Mouse (Mus musculus): Measurements from ENCODE around the gene Pitx1.

Gene Pitx1

DNA sequence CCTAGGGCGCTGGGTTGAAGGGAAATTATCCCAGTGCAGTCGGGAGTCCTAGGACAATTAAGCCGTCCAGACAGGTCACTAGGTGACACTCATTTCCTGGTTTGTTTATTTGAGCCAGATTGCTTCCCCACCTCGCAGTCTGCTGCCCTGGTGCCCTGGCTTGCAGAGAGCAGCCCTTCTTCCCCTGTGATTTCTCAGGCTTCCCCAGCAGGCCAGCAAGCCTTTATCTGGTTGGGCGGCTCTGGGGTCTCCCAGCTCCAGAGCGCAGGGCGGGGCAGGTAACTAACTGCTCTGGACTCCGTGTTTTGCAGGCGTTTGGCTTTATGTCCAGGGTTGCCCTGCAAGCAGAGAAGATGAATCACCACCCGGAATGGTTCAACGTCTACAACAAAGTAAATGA, 60.9 kb downstream of the Pitx1 start:
- no peak for DNase-seq (ENCODE audit: low read depth)

Measured in NIH3T3 (cell line).